Mouse (Mus musculus): Measurements from ENCODE around the gene Cit. TPM values are rescaled to one million over a fixed set of nuclear protein-coding genes. Genes with fewer than 3 reads are reported as not detected.

Gene Cit
- polyA plus RNA-seq, 1 experiment from 2014 or later: 5.4 TPM

DNA sequence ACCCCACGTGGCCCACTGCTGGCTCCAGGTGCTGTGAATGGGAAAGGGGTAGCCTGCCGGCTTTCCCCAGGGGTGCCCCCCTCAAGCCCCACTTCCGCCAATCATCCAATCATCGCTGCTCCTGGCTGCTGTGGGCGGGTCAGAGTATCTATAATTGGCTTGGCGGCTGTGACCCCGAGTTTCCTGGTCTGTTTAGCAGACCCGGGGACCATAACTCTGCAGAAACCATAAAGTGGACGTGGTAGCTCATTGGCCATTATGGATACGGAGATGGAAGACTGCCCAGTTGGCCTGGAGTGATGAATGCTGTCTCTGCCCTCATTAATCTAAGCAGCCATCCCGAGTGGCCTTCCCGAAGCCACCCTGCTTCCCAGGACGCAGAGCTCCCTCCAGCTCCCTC lies 158.7 kb downstream of the Cit start:
- WGBS: 50% methylated on average over 13 of the region's 13 CpGs
- ATAC-seq (ENCODE audit: low FRiP score, low TSS enrichment): no peak
- H3K9ac ChIP-seq (ENCODE audit: low read length): no peak overlapping the region

DNA sequence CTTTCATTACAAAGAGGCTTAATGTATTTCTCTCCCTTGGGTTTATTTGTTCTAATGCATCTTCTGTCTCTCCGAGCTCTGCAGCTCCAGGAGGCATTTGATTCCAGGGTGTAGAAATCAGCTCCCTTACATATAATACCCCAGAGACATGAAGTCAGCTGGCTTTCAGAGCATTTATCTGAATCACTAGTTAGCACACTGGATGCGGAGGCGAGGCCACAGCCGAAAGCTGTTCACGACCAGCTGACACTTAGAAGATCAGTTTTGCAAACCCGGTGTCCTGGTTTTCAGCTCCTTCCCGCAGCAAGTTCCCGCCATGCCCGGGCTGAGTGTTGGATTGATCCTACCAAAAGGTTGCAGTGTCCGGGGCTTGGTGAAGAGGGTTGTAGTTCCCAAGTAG lies 159.2 kb downstream of the Cit start:
- Histone ChIP-seq H3K27ac (replicated peaks) (no peak overlapping the region), H3K36me3 (ENCODE audit: control insufficient read depth, insufficient read depth, low read length) (no peaks in the 10 kb centered on the region), H3K4me2 (replicated peaks; ENCODE audit: low read depth) (no peak overlapping the region), H3K9me3 (ENCODE audit: control insufficient read depth, low read length) (no peaks in the 10 kb centered on the region), H3K27me3 (ENCODE audit: control insufficient read depth, insufficient read depth, low read length) (no peaks in the 10 kb centered on the region), H3K4me3 (ENCODE audit: low read depth, low read length) (no peak overlapping the region), H3K4me1 (replicated peaks; ENCODE audit: control insufficient read depth, insufficient read depth) (no peaks in the 10 kb centered on the region), H3K9ac (ENCODE audit: low read length) (no peak overlapping the region)
- DNase-seq (ENCODE audit: low spot score) (no peak), ATAC-seq (ENCODE audit: low FRiP score, low TSS enrichment) (no peak)
- TF ChIP-seq CTCF (IDR thresholded peaks at IDR 0.05; ENCODE audit: low read depth) (no peak), EP300 (optimal IDR thresholded peaks at IDR 0.05) (no peak)
- WGBS: 89% methylated on average over 10 of the region's 10 CpGs

More for the DNA sequence above, 158.7 kb downstream of the Cit start:
- no peaks in the 10 kb centered on the region for H3K36me3 ChIP-seq (ENCODE audit: control insufficient read depth, insufficient read depth, low read length)
- H3K4me3 ChIP-seq (ENCODE audit: low read depth, low read length): no peak overlapping the region
- no peaks in the 10 kb centered on the region for H3K9me3 ChIP-seq (ENCODE audit: control insufficient read depth, low read length)
- DNase-seq (ENCODE audit: low spot score): no peak
- H3K27ac ChIP-seq (replicated peaks): no peak overlapping the region
- no peaks in the 10 kb centered on the region for H3K4me1 ChIP-seq (replicated peaks; ENCODE audit: control insufficient read depth, insufficient read depth)
- H3K27me3 ChIP-seq (ENCODE audit: control insufficient read depth, insufficient read depth, low read length): no peaks in the 10 kb centered on the region
- no peak overlapping the region for H3K4me2 ChIP-seq (replicated peaks; ENCODE audit: low read depth)
- TF ChIP-seq CTCF (IDR thresholded peaks at IDR 0.05; ENCODE audit: low read depth): no peak
- TF ChIP-seq EP300 (optimal IDR thresholded peaks at IDR 0.05): no peak

DNA sequence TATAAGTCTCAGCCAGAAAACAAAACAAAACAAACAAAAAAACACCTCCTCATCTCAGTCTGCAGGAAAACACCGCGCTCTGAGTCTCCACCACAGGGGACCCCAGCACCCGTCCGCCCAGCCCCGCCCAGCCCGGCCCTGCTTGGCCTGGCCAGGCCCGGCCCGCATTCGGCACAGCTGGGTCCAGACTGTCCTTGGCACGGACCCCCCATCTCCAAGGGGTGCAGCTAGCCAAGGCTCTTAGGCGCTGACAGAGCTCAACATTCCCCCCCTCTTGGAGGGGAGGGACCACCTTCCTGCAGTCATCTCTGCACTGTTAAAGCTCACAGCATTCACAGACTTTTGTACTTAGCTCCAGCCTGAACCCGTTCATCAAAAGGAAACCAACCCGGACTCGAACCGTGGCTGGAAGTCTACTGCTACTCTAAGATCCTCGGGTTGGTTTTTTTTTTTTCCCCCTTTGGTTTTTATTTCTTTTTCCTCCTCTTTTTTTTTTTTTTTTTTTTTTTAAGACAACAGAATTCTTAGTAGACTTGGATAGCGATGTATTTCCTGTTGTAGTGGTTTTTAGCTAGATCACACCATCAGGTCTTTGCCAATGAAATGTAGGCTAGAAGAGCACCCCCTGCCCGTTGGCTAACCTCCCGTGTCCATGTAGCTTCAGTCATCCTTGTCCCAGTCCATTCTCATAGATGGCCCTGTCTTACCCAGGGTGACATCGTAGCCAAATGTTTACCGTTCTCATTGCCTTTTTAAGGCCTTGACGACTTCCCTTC lies 161.4 kb downstream of the Cit start:
- H3K36me3 ChIP-seq (ENCODE audit: control insufficient read depth, insufficient read depth, low read length): no peaks in the 10 kb centered on the region
- no peak overlapping the region for H3K4me3 ChIP-seq (ENCODE audit: low read depth, low read length)
- WGBS: 67% methylated on average over 22 of the region's 22 CpGs
- DNase-seq (ENCODE audit: low spot score) (no peak), ATAC-seq (ENCODE audit: low FRiP score, low TSS enrichment) (no peak)
- TF ChIP-seq EP300 (optimal IDR thresholded peaks at IDR 0.05): no peak
- TF ChIP-seq CTCF (IDR thresholded peaks at IDR 0.05; ENCODE audit: low read depth): no peak
- H3K9me3 ChIP-seq (ENCODE audit: control insufficient read depth, low read length): no peaks in the 10 kb centered on the region
- H3K4me2 ChIP-seq (replicated peaks; ENCODE audit: low read depth): no peak overlapping the region
- no peaks in the 10 kb centered on the region for H3K4me1 ChIP-seq (replicated peaks; ENCODE audit: control insufficient read depth, insufficient read depth)
- H3K9ac ChIP-seq (ENCODE audit: low read length): no peak overlapping the region
- H3K27me3 ChIP-seq (ENCODE audit: control insufficient read depth, insufficient read depth, low read length): no peaks in the 10 kb centered on the region
- H3K27ac ChIP-seq (replicated peaks): no peak overlapping the region

DNA sequence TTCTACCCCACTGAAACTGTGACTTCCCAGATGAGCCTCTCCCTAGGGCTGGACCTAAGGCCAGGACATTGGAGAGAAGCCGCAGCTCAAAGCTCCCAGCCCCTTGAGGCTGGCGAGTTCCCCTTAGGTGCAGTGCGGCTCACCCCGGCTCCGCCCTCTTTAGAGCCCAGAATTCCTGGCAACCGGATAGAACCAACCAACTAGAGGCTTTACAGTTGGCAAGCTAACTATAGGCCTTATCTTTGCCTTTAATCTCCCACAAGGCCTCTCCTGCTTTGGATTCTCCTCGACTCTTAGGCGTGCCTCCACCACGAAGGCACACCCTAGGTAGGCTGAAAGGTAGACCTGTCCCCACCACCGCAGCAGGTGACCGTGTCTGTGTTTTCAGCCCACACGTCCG lies 162.6 kb downstream of the Cit start:
- TF ChIP-seq EP300 (optimal IDR thresholded peaks at IDR 0.05) (no peak), CTCF (IDR thresholded peaks at IDR 0.05; ENCODE audit: low read depth) (no peak)
- Histone ChIP-seq H3K4me1 (replicated peaks; ENCODE audit: control insufficient read depth, insufficient read depth) (no peaks in the 10 kb centered on the region), H3K27ac (replicated peaks) (peak overlapping the region; percentile 53), H3K27me3 (ENCODE audit: control insufficient read depth, insufficient read depth, low read length) (no peaks in the 10 kb centered on the region), H3K9me3 (ENCODE audit: control insufficient read depth, low read length) (no peaks in the 10 kb centered on the region), H3K4me2 (replicated peaks; ENCODE audit: low read depth) (no peak overlapping the region), H3K36me3 (ENCODE audit: control insufficient read depth, insufficient read depth, low read length) (no peaks in the 10 kb centered on the region), H3K9ac (ENCODE audit: low read length) (no peak overlapping the region), H3K4me3 (ENCODE audit: low read depth, low read length) (no peak overlapping the region)
- DNase-seq (ENCODE audit: low spot score): peak; percentile 56
- 65% methylated on average over 13 of the region's 13 CpGs for WGBS
- peak; percentile 77 for ATAC-seq (ENCODE audit: low FRiP score, low TSS enrichment)

- Histone ChIP-seq H3K9ac (ENCODE audit: low read length) (no peak overlapping the region), H3K4me1 (replicated peaks; ENCODE audit: control insufficient read depth, insufficient read depth) (no peaks in the 10 kb centered on the region), H3K4me2 (replicated peaks; ENCODE audit: low read depth) (no peak overlapping the region), H3K9me3 (ENCODE audit: control insufficient read depth, low read length) (no peaks in the 10 kb centered on the region), H3K4me3 (ENCODE audit: low read depth, low read length) (no peak overlapping the region), H3K27me3 (ENCODE audit: control insufficient read depth, insufficient read depth, low read length) (no peaks in the 10 kb centered on the region), H3K36me3 (ENCODE audit: control insufficient read depth, insufficient read depth, low read length) (peaks cover 6% of the 10 kb centered on the region), H3K27ac (replicated peaks) (peak overlapping the region; percentile 73)
- DNase-seq (ENCODE audit: low spot score) (peak; percentile 51), ATAC-seq (ENCODE audit: low FRiP score, low TSS enrichment) (peak; percentile 80)
- WGBS: 53% methylated on average over 15 of the region's 15 CpGs
- TF ChIP-seq EP300 (optimal IDR thresholded peaks at IDR 0.05): peak; percentile 19
- peak; percentile 15; the same call in 1 of the 2 replicates for TF ChIP-seq CTCF (IDR thresholded peaks at IDR 0.05; ENCODE audit: low read depth)
These were observed 164.2 kb downstream of the Cit start for GRCm38 (mm10) chr5:116009091-116009851.
